Mouse (Mus musculus) ES-Bruce4 (cell line): ENCODE measurements around the gene Polr3gl. TPM values are rescaled to one million over a fixed set of nuclear protein-coding genes. Genes with fewer than 3 reads are reported as not detected.

Experiments used
- H3K27ac ChIP-seq: 2 replicates; pipeline ENCODE4 v1.5.1; 2012; ENCODE audit warnings: low read length, inconsistent platforms; ENCODE audit not compliant: insufficient read depth
- H3K27me3 ChIP-seq: 2 replicates; pipeline ENCODE4 v1.6.1; 2012; ENCODE audit warnings: mild to moderate bottlenecking, low read length, inconsistent platforms; ENCODE audit not compliant: control insufficient read depth, poor library complexity, insufficient read depth, severe bottlenecking
- H3K36me3 ChIP-seq: 2 replicates; pipeline ENCODE4 v1.6.1; 2012; ENCODE audit warnings: inconsistent platforms, mild to moderate bottlenecking, low read length, moderate library complexity; ENCODE audit not compliant: control insufficient read depth, poor library complexity, insufficient read depth, severe bottlenecking
- H3K4me1 ChIP-seq: one replicate; pipeline ENCODE4 v1.8.1; 2011; ENCODE audit warnings: low read length; ENCODE audit not compliant: control insufficient read depth, insufficient read depth
- H3K4me3 ChIP-seq: 2 replicates; pipeline ENCODE4 v1.5.1; 2011; ENCODE audit warnings: low read depth, mild to moderate bottlenecking, low read length
- H3K9ac ChIP-seq: 2 replicates; pipeline ENCODE4 v1.6.1; 2012; ENCODE audit warnings: low read depth, mild to moderate bottlenecking, inconsistent platforms; ENCODE audit not compliant: poor library complexity, severe bottlenecking
- H3K9me3 ChIP-seq: replicated peaks from 2 replicates; pipeline ENCODE4 v1.6.1; 2012; ENCODE audit warnings: mild to moderate bottlenecking, low read length, inconsistent platforms; ENCODE audit not compliant: control insufficient read depth, poor library complexity, insufficient read depth, severe bottlenecking
- CTCF ChIP-seq: IDR thresholded peaks from one replicate; pipeline ENCODE4 v1.8.1; 2011; ENCODE audit warnings: low read depth, low read length
- EP300 ChIP-seq: IDR thresholded peaks from 2 replicates; pipeline ENCODE4 v1.6.1; 2011; ENCODE audit warnings: low read depth, low read length; ENCODE audit not compliant: insufficient read depth
- POLR2A ChIP-seq: IDR thresholded peaks from one replicate; pipeline ENCODE4 v1.8.1; 2011; ENCODE audit warnings: low read length; ENCODE audit not compliant: insufficient read depth
- polyA plus RNA-seq: library from polyadenylated mRNA; stranded (reverse); fragments of >200 nt; gene quantifications from 2 replicates; pipeline ENCODE4 v1.2.4, GENCODE M21; 2011; ENCODE audit warnings: low read depth; ENCODE audit not compliant: missing spikeins, insufficient read depth, insufficient read length

Gene Polr3gl
- polyA plus RNA-seq, 1 experiment: 16.2 TPM

GRCm38 (mm10) chr3:96570643-96571042, 23.3 kb downstream of the Polr3gl start:
- Histone ChIP-seq H3K27ac (peak overlapping the region; percentile 77), H3K9ac (peak overlapping the region; percentile 29), H3K27me3 (no peaks in the 10 kb centered on the region), H3K36me3 (no peaks in the 10 kb centered on the region), H3K4me1 (peaks cover 6% of the 10 kb centered on the region), H3K9me3 (no peaks in the 10 kb centered on the region), H3K4me3 (peak overlapping the region; percentile 65)
- TF ChIP-seq POLR2A: no peak
- no peak for TF ChIP-seq CTCF
- no peak for TF ChIP-seq EP300

GRCm38 (mm10) chr3:96569966-96570605, 23.9 kb downstream of the Polr3gl start:
- Histone ChIP-seq H3K9ac (peak overlapping the region; percentile 29), H3K4me1 (peaks cover 2% of the 10 kb centered on the region), H3K36me3 (no peaks in the 10 kb centered on the region), H3K27ac (peak overlapping the region; percentile 77), H3K4me3 (peak overlapping the region; percentile 65), H3K9me3 (no peaks in the 10 kb centered on the region), H3K27me3 (no peaks in the 10 kb centered on the region)
- TF ChIP-seq CTCF (no peak), POLR2A (no peak), EP300 (no peak)

- TF ChIP-seq POLR2A: no peak
- TF ChIP-seq EP300: 0 out of 2 replicates have a peak, but pooled peaks have one; percentile 22
- H3K4me1 ChIP-seq: peaks cover 1% of the 10 kb centered on the region
- peak overlapping the region; percentile 57 for H3K27ac ChIP-seq
- H3K36me3 ChIP-seq: no peaks in the 10 kb centered on the region
- peak overlapping the region; percentile 29 for H3K9ac ChIP-seq
- H3K27me3 ChIP-seq: no peaks in the 10 kb centered on the region
- H3K4me3 ChIP-seq: peak overlapping the region; percentile 65
- H3K9me3 ChIP-seq: no peaks in the 10 kb centered on the region
Observed at GRCm38 (mm10) chr3:96569506-96569905, 24.5 kb downstream of the Polr3gl start.

GRCm38 (mm10) chr3:96568605-96569004, 25.4 kb downstream of the Polr3gl start:
- no peaks in the 10 kb centered on the region for H3K36me3 ChIP-seq
- TF ChIP-seq EP300 (no peak), CTCF (no peak), POLR2A (no peak)
- H3K27ac ChIP-seq: peak overlapping the region; percentile 58
- peaks cover 1% of the 10 kb centered on the region for H3K4me1 ChIP-seq
- no peaks in the 10 kb centered on the region for H3K9me3 ChIP-seq
- H3K9ac ChIP-seq: no peak overlapping the region
- no peaks in the 10 kb centered on the region for H3K27me3 ChIP-seq
- no peak overlapping the region for H3K4me3 ChIP-seq

GRCm38 (mm10) chr3:96566661-96567450, 27.1 kb downstream of the Polr3gl start:
- Histone ChIP-seq H3K27me3 (no peaks in the 10 kb centered on the region), H3K27ac (no peak overlapping the region), H3K36me3 (no peaks in the 10 kb centered on the region), H3K4me3 (no peak overlapping the region), H3K9ac (no peak overlapping the region), H3K4me1 (peaks cover 1% of the 10 kb centered on the region), H3K9me3 (no peaks in the 10 kb centered on the region)
- no peak for TF ChIP-seq POLR2A
- no peak for TF ChIP-seq EP300
- no peak for TF ChIP-seq CTCF

GRCm38 (mm10) chr3:96565105-96565504, 28.9 kb downstream of the Polr3gl start:
- peaks cover 1% of the 10 kb centered on the region for H3K4me1 ChIP-seq
- H3K27me3 ChIP-seq: no peaks in the 10 kb centered on the region
- H3K36me3 ChIP-seq: peaks cover 12% of the 10 kb centered on the region
- H3K4me3 ChIP-seq: no peak overlapping the region
- H3K9ac ChIP-seq: no peak overlapping the region
- TF ChIP-seq POLR2A (no peak), CTCF (no peak), EP300 (peak; percentile 59; the same call in 1 of the 2 replicates)
- no peaks in the 10 kb centered on the region for H3K9me3 ChIP-seq
- no peak overlapping the region for H3K27ac ChIP-seq
